Mouse (Mus musculus) liver, adult (tissue): ENCODE data around the gene Igfbp4.

Source experiments
- GATA4 ChIP-seq: IDR thresholded peaks from 2 replicates; pipeline ENCODE4 v1.6.1; 2014; ENCODE audit warnings: mild to moderate bottlenecking, low read length; ENCODE audit not compliant: insufficient replicate concordance

The Igfbp4 gene

DNA sequence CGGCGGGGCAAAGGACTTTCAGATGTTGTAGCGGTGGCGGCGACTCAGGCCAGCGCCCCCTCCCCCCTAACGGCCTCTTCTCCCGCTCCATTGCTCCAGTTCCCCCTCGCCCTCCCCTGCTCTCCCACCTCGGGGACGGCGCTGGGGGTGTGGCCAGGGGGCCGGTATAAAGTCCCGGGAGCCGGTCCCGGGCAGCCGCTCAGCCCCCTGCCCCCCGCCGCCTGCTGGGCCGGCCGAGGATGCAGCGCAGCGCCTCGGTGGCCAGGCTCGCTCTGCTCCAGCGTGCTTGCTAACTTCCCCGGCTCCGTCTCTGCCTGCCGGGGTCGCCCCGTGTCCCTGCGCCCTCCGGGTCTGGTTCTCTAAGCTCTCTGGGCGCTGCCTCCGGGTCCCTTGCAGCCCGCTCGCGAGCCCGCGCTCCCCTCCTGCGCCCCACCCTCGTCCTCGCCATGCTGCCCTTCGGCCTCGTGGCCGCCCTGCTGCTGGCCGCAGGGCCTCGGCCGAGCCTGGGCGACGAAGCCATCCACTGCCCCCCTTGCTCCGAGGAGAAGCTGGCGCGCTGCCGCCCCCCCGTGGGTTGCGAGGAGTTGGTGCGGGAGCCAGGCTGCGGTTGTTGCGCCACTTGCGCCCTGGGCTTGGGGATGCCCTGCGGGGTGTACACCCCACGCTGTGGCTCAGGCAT, at the start of gene Igfbp4:
Gene Igfbp4 (plus strand): TSS at position 194 of the 679 bp plus-strand sequence.
- no peak for TF ChIP-seq GATA4

DNA sequence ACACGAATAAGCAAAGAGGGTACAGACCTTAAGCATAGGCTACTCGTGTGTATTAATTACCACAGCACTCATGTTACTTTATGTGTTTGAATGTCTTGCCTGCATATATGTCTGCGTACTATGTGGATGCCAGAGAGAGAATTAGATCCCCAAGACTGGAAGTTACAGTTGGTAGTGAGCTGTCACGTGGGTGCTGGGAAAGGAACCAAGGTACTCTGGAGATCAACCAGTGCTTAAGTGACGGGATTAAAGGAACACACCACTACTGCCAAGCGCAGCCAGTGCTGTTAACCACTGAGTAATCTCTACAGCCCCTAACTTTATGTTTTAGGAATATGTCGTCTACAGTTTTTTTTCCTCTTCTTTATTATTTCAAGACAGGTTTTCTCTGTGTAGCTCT, 45.1 kb upstream of the Igfbp4 start:
- TF ChIP-seq GATA4: no peak

DNA sequence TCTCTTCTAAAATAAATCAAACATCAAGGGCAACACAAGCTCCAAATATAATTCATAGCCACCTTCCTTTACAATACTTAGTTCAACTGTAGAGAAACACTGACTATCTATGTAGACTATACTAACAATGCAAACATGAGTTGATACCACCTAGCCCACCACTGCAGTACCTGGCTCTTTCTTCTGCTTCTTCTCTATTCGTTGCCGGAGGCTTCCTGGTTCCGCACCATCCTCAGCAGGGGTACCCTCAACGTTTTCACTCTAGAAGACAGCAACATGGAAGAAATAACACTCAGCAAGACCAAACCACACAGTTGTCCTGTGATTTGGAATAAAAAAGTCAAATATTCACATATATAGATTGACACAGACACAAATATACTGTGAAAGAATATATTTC, 43.4 kb upstream of the Igfbp4 start:
- no peak for TF ChIP-seq GATA4

GRCm38 (mm10) chr11:98998776-98999175, 42.3 kb upstream of the Igfbp4 start:
- TF ChIP-seq GATA4: no peak

DNA sequence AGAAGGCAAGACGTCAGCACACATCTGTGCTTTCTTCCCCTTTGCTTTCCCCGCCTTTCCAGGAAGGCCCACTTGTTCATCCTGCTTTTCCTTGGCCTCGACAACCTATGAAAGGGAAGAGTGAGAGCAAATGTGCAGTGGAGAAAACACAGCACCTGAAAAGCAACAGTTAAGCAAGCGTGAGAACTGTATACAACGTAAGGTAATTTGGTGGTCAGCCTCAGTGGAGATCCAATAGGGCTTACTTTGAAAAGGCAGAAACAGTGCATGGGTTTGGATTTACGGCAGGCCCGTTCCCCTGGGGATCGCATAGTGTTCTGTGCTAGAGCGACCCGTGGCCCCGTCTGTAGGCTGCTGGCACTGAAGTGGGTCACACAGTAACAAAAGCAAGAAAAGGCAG, 41.8 kb upstream of the Igfbp4 start:
- TF ChIP-seq GATA4: no peak

DNA sequence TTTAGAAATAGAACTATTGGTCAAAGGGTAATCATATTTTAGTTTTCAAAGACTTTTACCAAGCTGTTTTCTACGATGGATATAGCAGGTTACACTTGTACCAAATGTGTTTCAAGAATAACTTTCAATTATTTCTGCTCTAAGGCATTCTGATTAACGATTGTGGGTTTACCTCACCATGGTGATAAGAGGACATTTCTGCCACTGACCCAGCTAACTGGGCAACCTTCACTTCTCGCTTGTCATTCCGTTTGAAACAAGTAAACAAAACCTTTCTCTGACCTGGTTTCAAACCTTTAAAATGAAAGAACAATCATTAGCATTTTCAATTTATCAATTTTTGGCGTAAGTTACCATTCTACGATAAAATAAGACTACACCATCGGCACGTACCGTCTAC, 34.3 kb upstream of the Igfbp4 start:
- no peak for TF ChIP-seq GATA4

DNA sequence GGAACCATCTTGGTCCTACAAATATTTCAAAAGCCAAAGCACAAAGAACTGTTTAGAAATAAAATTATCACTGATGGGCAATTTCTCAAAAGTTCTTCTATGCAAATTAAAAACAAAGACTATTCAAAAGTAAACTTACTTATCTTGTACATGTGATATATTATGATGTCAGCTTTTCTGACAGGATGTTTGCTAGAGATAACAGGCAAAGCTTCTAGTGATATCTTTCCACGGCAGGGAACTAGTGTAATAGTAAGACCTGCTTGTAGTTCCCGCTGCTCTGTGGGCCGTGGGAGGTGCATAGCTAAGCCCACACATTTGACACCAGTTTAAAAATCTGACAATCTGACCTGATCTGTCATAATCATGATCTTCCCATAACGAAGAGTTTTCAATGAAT, 30.9 kb upstream of the Igfbp4 start:
- TF ChIP-seq GATA4: no peak

DNA sequence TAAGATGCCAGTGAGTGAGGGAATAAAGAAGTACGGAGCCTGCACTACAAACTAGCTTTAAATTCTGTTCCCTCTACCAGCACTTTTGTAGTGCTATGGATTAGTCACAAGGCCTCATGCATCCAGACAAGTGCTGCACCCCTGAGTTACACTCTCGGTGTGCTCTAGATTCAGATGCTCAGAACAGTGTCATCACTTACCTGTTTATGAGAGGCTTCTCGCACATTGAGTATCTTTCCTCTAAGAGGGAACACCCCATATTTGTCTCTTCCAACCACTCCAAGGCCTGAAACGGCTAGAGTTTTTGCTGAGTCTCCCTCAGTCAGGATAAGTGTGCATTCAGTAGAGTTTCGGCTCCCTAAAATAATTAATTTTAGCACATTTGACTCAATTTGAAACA, 30.3 kb upstream of the Igfbp4 start:
- no peak for TF ChIP-seq GATA4

DNA sequence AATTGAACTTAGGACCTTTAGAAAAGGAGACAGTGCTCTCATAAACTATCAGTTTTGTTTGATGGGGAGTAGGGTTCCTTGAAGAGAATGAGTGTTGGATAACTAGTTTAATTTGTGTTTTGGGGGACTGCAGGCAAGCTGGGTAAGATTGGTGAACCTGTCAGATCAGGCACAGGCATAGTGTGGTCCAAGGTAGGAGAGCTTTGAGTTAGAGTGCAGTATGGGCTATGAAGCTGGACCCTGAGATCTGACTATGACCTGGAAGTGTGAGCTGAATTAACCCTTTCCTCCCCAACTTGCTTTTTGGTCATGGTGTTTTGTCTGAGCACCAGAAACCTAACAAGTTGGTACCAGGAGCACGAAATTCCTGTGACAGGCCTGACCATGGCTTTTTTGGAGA, 27.2 kb upstream of the Igfbp4 start:
- TF ChIP-seq GATA4: no peak

DNA sequence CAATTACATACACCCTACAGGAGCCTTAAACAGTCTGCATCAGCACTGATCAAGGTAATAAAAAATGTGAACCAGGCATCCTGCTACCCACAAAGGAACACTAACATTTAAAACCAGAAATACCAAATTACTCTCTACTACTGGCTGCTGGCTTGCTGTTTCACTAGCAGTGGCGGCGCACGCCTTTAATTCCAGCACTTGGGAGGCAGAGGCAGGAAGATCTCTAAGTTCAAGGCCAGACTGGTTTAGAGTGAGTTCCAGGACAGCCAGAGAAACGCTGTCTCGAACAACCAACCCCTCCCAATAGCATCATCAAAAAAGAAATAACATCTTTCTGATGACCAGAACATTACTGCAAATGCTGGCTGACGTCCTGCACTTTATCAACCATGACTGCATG, 21.2 kb upstream of the Igfbp4 start:
- no peak for TF ChIP-seq GATA4

- no peak for TF ChIP-seq GATA4
Measured at GRCm38 (mm10) chr11:99022384-99022933, 18.6 kb upstream of the Igfbp4 start.

DNA sequence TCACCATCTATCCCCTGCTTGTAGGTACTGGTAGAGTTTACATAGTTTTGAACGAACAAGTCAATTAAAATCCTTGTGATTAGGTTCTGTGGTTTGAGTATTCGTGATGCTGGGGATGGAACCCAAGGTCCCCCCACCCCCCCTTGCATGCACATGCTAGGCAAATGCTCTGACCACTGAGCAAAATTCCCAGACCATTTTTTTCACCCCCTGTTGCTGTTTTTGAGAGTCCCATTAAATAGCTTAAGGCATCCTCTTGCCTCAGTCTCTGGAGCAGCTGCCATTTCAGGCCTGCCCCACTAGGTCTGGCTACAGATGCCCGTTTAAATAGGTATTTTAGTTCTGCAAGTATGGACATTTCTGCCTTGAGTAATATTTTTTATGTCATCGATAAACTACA, 17.9 kb upstream of the Igfbp4 start:
- no peak for TF ChIP-seq GATA4

GRCm38 (mm10) chr11:99023500-99024467, 17.3 kb upstream of the Igfbp4 start, which contains the start of gene Top2a:
TSS of gene Top2a (minus strand) at chr11:99024189.
- TF ChIP-seq GATA4: peak; percentile 80; the same call in 1 of the 2 replicates

- no peak for TF ChIP-seq GATA4
Measured at GRCm38 (mm10) chr11:99024468-99025134, 16.4 kb upstream of the Igfbp4 start.

DNA sequence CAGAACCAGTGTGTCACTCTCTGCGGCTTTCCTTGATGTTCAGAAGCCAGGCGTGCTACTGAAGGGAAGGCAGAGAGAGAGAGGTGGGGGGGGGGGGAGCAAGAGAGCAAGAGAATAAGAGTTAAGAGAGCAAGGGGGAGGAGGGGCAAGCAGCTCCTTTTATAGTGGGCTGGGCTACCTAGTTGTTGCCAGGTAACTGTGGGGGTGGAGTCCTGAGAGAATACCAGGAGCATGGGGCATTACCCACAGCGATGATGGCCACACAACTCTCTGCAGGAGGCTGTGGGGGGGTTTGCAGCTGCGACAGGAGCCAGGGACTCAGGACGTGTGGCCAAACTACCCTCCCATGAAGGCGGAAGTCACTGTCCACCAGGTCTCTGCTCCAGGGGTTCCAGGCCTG, 15.2 kb upstream of the Igfbp4 start:
- no peak for TF ChIP-seq GATA4

DNA sequence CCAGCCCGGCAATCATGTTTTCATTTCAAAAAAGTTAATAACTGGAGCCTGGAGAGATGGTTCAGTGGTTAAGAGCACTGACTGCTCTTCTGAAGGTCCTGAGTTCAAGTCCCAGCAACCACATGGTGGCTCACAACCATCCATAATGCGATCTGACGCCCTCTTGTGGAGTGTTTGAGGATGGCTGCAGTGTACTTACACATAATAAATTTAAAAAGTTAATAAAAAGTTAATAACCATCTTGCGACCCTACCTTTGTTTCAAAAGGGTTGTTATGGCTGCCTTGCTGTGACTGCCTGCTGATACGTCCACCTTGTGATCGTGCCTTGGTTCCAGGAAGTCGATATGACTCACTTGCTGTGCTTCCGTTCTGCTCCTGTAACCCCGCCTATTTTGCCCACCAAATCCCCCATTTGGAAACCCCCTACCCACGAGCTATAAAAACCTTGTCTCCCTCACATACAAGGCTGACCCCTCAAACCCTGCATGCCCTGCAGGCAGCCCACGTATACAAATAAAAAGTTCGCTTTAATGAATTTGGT, 14.1 kb upstream of the Igfbp4 start:
- no peak for TF ChIP-seq GATA4

DNA sequence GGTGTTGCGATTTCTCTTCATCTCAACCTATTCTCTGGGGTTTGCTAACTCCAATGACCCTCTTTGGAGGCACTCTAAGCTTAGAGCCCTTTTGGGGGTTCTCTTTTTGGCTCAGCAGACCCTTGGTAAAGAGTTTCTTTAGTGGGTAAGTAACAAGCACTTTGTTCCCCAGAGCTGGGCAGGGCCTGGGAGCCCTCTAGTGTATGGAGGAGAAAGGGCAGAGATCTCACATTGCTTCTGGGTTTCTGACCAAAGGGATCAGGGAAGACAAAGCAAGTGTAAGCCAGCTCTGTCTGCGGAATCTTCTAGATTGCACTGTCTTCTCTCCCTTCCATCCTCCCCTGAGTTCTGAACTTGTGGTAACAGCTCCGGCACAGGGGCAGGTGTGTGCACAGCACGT, 5.7 kb upstream of the Igfbp4 start:
- TF ChIP-seq GATA4: no peak
